Mouse (Mus musculus) right cerebral cortex, adult 18-20 months (tissue): ENCODE data around the gene Bglap.
"Not testable (repeated sequence)": the region's sequence is repeated elsewhere in the genome, so short reads cannot be mapped to it uniquely, and the experiment has no call there.

Experiments used
- DNase-seq: peaks from one replicate; pipeline ENCODE4 v3.0.0; 2022; ENCODE audit warnings: mixed read lengths

The Bglap gene

GRCm38 (mm10) chr3:88393776-88394375 is 9.6 kb upstream of the Bglap start:
- no peak for DNase-seq

- not testable (repeated sequence) for DNase-seq
Observed at GRCm38 (mm10) chr3:88382383-88382782, 1.9 kb downstream of the Bglap start.

DNA sequence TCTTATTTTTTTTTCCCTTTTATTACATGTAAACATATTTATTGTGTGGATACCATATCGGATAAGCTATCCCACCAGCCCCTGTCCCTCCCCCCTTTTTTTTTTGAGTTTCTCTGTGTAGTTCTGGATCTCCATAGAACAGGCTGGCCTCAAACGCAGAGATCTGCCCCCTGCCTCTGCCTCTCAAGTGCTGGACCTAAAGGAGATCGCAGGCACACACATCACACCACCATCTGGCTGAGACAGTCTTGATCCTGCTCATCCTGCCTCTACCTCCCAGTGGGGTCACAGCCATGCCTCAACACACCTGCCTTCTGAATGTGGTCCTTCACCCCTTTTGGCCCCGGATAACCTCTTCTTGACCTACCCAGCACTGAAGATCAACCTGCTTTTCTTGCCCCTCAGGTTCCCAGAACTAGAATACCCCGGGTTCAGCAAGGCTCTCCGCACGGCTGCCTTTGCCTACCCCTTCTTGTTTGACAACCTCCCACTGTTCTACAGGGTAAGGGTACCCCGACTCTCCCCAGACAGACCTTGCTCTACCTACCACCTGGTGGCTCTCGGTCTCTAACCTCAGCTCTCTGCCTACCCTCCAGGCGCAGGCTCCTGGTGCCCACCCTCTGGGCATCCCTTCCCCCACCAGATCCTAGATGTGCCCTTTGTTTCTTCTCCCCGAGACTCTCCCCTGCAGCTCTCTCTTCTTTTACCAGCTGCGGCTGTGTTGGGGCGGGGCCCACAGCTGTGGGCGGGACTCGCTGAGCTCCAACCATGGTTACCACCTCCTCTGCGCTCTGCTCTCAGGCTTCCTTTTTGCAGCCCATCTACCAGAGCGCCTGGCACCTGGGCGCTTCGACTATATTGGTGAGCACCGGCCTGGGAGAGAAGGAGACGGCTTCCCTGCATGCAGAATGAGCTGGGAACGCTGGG is 2.6 kb downstream of the Bglap start:
- DNase-seq = peak; percentile 34

- not testable (repeated sequence) for DNase-seq
Observed at GRCm38 (mm10) chr3:88378599-88378998, 5.7 kb downstream of the Bglap start, which contains the start of gene Bglap2. Bglap2 (minus strand) TSS chr3:88378699.

DNA sequence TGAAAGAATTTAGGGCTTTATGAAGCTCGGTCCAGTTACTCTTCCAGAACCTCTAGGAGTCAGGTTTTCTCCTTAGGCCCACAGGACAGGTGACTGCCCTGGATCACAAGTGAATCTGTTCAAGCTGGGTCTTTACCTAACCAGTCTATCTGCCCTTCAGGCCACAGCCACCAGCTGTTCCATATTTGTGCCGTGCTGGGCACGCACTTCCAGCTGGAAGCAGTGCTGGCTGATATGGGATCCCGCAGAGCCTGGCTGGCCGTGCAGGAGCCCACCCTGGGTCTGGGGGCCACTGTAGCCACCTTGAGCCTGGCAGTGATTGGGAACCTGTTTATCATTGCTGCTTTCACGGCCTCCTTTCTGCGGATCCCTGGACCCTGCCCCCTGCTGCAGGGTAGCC is 7.6 kb downstream of the Bglap start:
- not testable (repeated sequence) for DNase-seq

GRCm38 (mm10) chr3:88375750-88376626 is 8.3 kb downstream of the Bglap start:
- not testable (repeated sequence) for DNase-seq

- not testable (repeated sequence) for DNase-seq
Observed at GRCm38 (mm10) chr3:88372643-88373042, 11.6 kb downstream of the Bglap start, which contains the start of gene Bglap3. Bglap3 (minus strand) TSS chr3:88372743.

GRCm38 (mm10) chr3:88368511-88368910 is 15.8 kb downstream of the Bglap start:
- not testable (repeated sequence) for DNase-seq

- not testable (repeated sequence) for DNase-seq
Observed at GRCm38 (mm10) chr3:88367517-88367916, 16.7 kb downstream of the Bglap start.

DNA sequence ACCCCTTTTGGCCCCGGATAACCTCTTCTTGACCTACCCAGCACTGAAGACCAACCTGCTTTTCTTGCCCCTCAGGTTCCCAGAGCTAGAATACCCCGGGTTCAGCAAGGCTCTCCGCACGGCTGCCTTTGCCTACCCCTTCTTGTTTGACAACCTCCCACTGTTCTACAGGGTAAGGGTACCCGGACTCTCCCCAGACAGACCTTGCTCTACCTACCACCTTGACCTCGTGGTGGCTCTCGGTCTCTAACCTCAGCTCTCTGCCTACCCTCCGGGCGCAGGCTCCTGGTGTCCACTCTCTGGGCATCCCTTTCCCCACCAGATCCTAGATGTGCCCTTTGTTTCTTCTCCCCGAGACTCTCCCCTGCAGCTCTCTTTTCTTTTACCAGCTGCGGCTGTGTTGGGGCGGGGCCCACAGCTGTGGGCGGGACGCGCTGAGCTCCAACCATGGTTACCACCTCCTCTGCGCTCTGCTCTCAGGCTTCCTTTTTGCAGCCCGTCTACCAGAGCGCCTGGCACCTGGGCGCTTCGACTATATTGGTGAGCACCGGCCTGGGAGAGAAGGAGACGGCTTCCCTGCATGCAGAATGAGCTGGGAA is 17.3 kb downstream of the Bglap start:
- peak; percentile 81 for DNase-seq

DNA sequence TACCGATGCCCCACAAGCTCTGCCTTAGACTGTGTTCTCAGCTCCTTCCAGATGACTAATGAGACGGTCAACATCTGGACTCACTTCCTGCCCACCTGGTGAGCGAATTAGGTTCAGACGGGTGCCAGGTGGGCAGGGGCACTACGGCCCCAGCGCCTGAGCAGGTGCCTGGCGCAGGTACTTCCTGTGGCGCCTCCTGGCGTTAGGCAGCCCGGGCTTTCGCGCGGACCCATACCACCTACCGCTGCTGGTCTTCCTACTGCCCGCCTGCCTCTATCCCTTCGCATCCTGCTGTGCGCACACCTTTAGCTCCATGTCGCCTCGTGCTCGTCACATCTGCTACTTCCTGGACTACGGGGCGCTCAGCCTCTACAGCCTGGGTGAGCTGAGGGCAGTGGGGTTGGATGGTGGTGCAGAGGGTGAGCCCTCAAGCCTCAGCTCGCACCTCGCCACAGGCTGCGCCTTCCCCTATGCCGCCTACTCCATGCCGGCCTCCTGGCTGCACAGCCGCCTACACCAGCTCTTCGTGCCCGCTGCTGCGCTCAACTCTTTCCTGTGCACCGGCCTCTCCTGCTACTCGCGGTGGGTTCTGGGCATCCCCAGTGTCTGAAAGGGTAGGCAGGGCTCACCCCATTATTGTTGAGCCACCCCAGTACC is 18.4 kb downstream of the Bglap start:
- DNase-seq = no peak

- no peak for DNase-seq
Observed at GRCm38 (mm10) chr3:88364337-88364736, 19.9 kb downstream of the Bglap start, which contains the start of gene Paqr6. Paqr6 (plus strand) TSS chr3:88364584.

- DNase-seq = peak; percentile 66
Observed at GRCm38 (mm10) chr3:88363700-88364099, 20.6 kb downstream of the Bglap start.

- no peak for DNase-seq
Observed at GRCm38 (mm10) chr3:88361612-88362313, 22.5 kb downstream of the Bglap start.

DNA sequence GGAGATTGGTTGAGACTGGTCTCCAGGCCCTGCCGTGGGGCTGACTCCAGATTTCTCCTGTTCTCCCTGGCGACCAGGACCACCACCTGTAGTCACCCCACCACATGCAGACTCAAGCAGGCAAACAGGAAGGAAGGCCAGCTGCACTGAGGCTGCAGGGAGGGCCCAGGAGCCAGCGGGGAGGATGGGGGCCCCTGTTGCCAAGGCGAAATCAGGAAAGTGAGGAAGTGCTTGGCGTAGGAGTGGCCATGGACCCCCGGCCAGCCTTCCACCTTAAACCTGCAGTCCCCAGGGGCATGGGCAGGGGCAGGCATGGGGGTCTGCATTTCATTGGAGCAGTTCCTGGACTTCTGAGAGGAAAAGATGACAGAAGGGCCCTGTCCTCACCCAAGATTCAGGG is 23.2 kb downstream of the Bglap start:
- DNase-seq = no peak

- no peak for DNase-seq
Observed at GRCm38 (mm10) chr3:88359989-88360388, 24.3 kb downstream of the Bglap start.

DNA sequence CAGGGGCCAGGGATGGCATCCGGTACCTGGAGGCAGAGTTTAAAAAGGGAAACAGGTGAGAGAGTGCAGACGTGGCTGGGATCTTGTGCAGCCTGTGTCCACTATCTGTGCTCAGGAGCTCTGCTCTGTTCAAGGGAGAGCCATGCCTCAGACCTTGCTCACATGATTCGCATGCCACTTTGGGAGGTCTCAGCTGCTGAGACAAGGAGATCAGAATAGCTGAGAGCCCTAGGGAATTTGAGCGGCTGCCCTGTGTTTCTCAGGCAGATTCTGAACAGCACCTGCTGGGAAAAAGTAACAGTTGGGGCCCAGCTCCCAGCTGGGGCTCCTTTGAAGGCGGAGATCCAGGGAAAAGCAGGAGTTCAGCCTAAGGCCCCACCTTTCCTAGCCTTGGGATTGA is 24.7 kb downstream of the Bglap start:
- no peak for DNase-seq

DNA sequence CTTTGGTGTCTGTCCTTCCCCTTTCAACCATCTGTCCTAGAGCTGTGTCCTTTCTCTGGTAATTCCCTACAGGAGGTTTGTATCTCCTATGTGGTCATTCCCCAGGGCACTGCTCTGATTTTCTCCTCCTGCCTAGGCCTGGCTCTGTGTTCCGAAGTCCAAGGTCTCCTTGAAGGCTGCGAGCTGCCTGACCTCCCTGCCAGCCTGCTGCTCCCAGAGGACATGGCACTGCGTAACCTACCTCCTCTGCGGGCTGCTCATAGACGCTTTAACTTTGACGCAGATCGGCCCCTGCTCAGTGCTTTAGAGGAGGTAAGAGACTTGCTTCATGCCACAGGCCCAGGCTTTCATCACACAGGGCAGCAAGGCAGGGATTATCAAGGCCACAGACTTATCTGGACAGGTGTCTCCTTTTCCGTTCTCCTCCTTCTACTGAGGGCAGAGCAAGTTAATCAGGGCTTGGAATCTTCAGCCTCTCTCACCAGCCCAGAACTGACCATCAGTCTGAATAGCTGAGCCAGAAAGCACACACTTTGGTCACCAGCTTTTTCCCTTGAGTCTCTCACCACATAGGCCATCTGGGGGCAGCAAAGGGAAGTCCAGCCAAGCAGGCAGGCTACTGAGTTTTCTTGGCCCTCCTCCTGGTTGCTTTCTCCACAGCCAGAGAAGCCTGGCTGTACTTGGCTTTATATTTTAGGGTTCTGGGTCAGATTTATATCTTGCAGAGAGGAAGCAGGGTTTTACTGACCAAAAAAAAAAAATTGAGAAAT is 29.7 kb downstream of the Bglap start:
- DNase-seq = no peak

DNA sequence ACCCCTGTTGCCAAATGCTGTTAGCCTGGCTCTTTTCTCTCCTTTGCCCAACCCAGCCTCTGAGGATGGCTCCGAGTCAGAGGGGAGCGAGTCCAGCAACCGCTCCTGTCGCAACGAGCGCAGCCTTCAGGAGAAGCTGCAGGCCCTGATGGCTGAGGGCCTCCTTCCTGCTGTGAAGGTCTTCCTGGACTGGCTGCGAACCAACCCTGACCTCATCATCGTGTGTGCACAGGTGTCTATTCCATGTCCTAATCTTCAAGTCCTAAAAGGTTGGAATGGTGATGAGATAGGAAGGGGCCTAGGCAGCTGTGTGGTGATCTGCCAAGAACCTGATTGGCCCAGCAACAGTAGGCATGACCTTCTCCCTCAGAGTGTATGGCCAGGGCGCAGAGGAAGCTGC is 31.4 kb downstream of the Bglap start:
- DNase-seq = no peak

DNA sequence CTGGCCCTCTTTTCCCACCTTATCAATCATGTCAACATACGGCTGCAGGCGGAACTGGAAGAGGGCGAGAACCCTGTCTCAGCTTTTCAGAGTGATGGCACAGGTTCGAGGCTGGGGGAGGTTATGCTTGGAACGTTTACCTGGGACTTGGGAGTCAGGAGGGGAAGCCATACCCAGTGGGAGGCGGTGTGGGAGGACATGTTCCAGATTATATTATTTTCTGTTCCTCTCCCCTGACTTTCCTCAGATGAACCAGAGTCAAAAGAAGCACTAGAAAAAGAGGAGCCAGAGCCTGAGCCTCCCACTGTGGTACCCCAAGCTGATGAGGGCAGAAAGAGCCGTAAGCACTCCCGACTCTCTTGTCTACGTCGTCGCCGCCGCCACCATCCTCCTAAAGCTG is 33.5 kb downstream of the Bglap start:
- DNase-seq = peak; percentile 49
